Mouse (Mus musculus) E14TG2a.4 (cell line): Measurements from ENCODE around the gene Tmem26.

ENCODE experiments used
- CTCF ChIP-seq: conservative IDR thresholded peaks from 2 replicates; pipeline ENCODE4 v1.5.1; 2014; ENCODE audit warnings: low read length
- POU5F1 ChIP-seq: IDR thresholded peaks from 2 replicates; pipeline ENCODE4 v1.6.1; 2014; ENCODE audit warnings: low read length, borderline replicate concordance

GRCm38 (mm10) chr10:68740251-68740650 is 16.8 kb downstream of the Tmem26 start:
- TF ChIP-seq CTCF (no peak), POU5F1 (no peak)
